Mouse (Mus musculus) cortical plate, adult 2 months (tissue): ENCODE data around the gene Elfn1.

Experiments
- CTCF ChIP-seq: fragments of 200-500 bp; IDR thresholded peaks from 2 replicates; pipeline ENCODE4 v1.5.1; 2011; ENCODE audit warnings: mild to moderate bottlenecking, control low read depth, low read length; ENCODE audit not compliant: insufficient read depth; ENCODE audit errors: extremely low read depth
- POLR2A ChIP-seq: fragments of 200-500 bp; IDR thresholded peaks from 2 replicates; pipeline ENCODE4 v1.6.1; 2011; ENCODE audit warnings: mild to moderate bottlenecking, low read length, control low read depth; ENCODE audit not compliant: insufficient read depth; ENCODE audit errors: extremely low read depth

- no peak for TF ChIP-seq CTCF
- TF ChIP-seq POLR2A = no peak
These were observed 91.2 kb downstream of the Elfn1 start for GRCm38 (mm10) chr5:139998916-139999315.
